Mouse (Mus musculus) hematopoietic stem cell, adult 5-6 weeks (primary cell): ENCODE results near the gene Ccdc85c. TPM values are rescaled to one million over a fixed set of nuclear protein-coding genes. Genes with fewer than 3 reads are reported as not detected.

Source experiments
- ATAC-seq, 2 experiments: fragments of 125-278 bp in 1 of 2; replicated peaks in 1 of 2; 2 replicates each; pipeline ENCODE4 v1.8.0; 2016 to 2017; ENCODE audit warnings: inconsistent platforms in 2 of 2, mild to moderate bottlenecking in 2 of 2, moderate number of reproducible peaks in 2 of 2, low read depth in 1 of 2, moderate TSS enrichment in 1 of 2; ENCODE audit not compliant: low FRiP score in 2 of 2, poor library complexity in 2 of 2, severe bottlenecking in 2 of 2, insufficient read depth in 1 of 2, low TSS enrichment in 1 of 2
- total RNA-seq: library from RNA; stranded (forward); fragments of 172-1452, 232-1000 nt; gene quantifications from 2 replicates; pipeline ENCODE4 v1.2.3, GENCODE M21; 2017

The Ccdc85c gene
- total RNA-seq, 1 experiment from 2014 or later, result 1.4 TPM

GRCm38 (mm10) chr12:108274313-108274595, 971 bp downstream of the Ccdc85c start:
- ATAC-seq, result no peak

GRCm38 (mm10) chr12:108273466-108274312, 1.5 kb downstream of the Ccdc85c start:
- no peak for ATAC-seq

GRCm38 (mm10) chr12:108272143-108272635, 3.0 kb downstream of the Ccdc85c start:
- no peak for ATAC-seq

GRCm38 (mm10) chr12:108271351-108272142, 3.7 kb downstream of the Ccdc85c start:
- ATAC-seq, result no peak

- ATAC-seq, result no peak
Measured at GRCm38 (mm10) chr12:108270240-108270919, 4.8 kb downstream of the Ccdc85c start.

GRCm38 (mm10) chr12:108269699-108270098, 5.5 kb downstream of the Ccdc85c start:
- no peak for ATAC-seq

GRCm38 (mm10) chr12:108268970-108269369, 6.3 kb downstream of the Ccdc85c start:
- ATAC-seq, result no peak

GRCm38 (mm10) chr12:108267653-108268052, 7.6 kb downstream of the Ccdc85c start:
- ATAC-seq, result no peak

GRCm38 (mm10) chr12:108265831-108266619, 9.2 kb downstream of the Ccdc85c start:
- ATAC-seq, result no peak

- ATAC-seq, result no peak
Measured at GRCm38 (mm10) chr12:108264918-108265317, 10.3 kb downstream of the Ccdc85c start.

GRCm38 (mm10) chr12:108260950-108261349, 14.3 kb downstream of the Ccdc85c start:
- ATAC-seq, result no peak

GRCm38 (mm10) chr12:108259322-108260049, 15.7 kb downstream of the Ccdc85c start:
- ATAC-seq, result no peak

GRCm38 (mm10) chr12:108256734-108257133, 18.5 kb downstream of the Ccdc85c start:
- no peak for ATAC-seq

GRCm38 (mm10) chr12:108255960-108256359, 19.3 kb downstream of the Ccdc85c start:
- ATAC-seq, result no peak

- no peak for ATAC-seq
Measured at GRCm38 (mm10) chr12:108255511-108255919, 19.7 kb downstream of the Ccdc85c start.

GRCm38 (mm10) chr12:108253042-108253441, 22.2 kb downstream of the Ccdc85c start:
- ATAC-seq, result no peak
